Mouse (Mus musculus): ENCODE results near the gene Ncapd2. TPM values are rescaled to one million over a fixed set of nuclear protein-coding genes. Genes with fewer than 3 reads are reported as not detected.
"Not testable (repeated sequence)": the region's sequence is repeated elsewhere in the genome, so short reads cannot be mapped to it uniquely, and the experiment has no call there.

Ncapd2 gene
- total and polyA plus RNA-seq, 2 experiments from 2014 or later = 21.0 to 33.7 TPM

- no peaks in the 10 kb centered on the region for H3K9me3 ChIP-seq (ENCODE audit: low read length)
- peaks cover 29% of the 10 kb centered on the region for H3K36me3 ChIP-seq (ENCODE audit: insufficient read depth, low read length)
- peaks cover 11% of the 10 kb centered on the region; the same call in 1 of the 2 replicates for H3K4me1 ChIP-seq (ENCODE audit: insufficient read depth, low read length)
- peak overlapping the region; percentile 89 for H3K27ac ChIP-seq (ENCODE audit: low read depth, low read length)
- H3K9ac ChIP-seq (replicated peaks; ENCODE audit: low read length, poor library complexity, severe bottlenecking) = peak overlapping the region; percentile 81
- DNase-seq (ENCODE audit: low spot score) (peak; percentile 98), ATAC-seq (ENCODE audit: low FRiP score) (peak; percentile 92)
- no peak for TF ChIP-seq CTCF (IDR thresholded peaks at IDR 0.05)
- H3K27me3 ChIP-seq (ENCODE audit: insufficient read depth, low read length) = no peaks in the 10 kb centered on the region
- peak overlapping the region; percentile 59 for H3K4me3 ChIP-seq (ENCODE audit: low read depth, low read length)
- WGBS = under 1% methylated on average over 35 of the region's 36 CpGs
- H3K4me2 ChIP-seq (ENCODE audit: low read depth, low read length, poor library complexity, severe bottlenecking) = peak overlapping the region; percentile 79
Measured at GRCm38 (mm10) chr6:125165328-125165891, 26.1 kb downstream of the Ncapd2 start.

DNA sequence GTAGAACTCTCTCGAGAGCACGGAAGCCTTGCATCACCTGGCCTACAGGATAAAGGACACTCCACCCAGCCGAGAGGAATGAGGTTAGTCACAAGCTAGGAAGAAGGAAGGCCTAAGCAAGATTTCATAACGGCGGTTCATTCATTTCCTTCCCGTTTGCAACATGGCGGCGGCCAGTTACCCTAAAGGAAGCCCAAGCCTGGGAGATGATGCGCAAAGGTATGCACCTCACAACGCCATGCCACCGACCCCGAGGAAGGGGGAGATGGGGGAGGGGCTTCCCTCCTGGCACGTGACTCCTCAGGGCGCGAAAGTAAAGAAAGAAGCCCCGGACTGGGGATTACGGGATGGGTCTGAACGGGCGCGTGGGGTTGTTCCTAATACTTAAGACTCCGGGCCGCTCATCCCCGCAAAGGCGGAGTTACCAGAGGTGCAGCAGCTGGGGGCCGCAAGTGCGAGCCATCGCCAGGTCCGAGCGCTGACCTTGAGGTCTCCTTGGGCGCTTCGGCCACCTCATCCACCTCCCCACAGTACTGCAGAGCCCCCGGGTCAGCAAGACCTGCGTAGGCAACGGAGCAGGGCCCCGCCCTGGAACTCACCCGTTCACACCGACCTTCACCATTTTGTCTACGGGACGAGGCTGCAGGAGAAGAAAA, 26.7 kb downstream of the Ncapd2 start:
- H3K36me3 ChIP-seq (ENCODE audit: insufficient read depth, low read length) = peaks cover 29% of the 10 kb centered on the region
- peak; percentile 53 for ATAC-seq (ENCODE audit: low FRiP score)
- peaks cover 11% of the 10 kb centered on the region; the same call in 1 of the 2 replicates for H3K4me1 ChIP-seq (ENCODE audit: insufficient read depth, low read length)
- peak overlapping the region; percentile 79 for H3K4me2 ChIP-seq (ENCODE audit: low read depth, low read length, poor library complexity, severe bottlenecking)
- peak overlapping the region; percentile 89 for H3K27ac ChIP-seq (ENCODE audit: low read depth, low read length)
- no peaks in the 10 kb centered on the region for H3K9me3 ChIP-seq (ENCODE audit: low read length)
- DNase-seq (ENCODE audit: low spot score) = peak; percentile 73
- peak overlapping the region; percentile 81 for H3K9ac ChIP-seq (replicated peaks; ENCODE audit: low read length, poor library complexity, severe bottlenecking)
- no peaks in the 10 kb centered on the region for H3K27me3 ChIP-seq (ENCODE audit: insufficient read depth, low read length)
- under 1% methylated on average over 39 of the region's 39 CpGs for WGBS
- TF ChIP-seq CTCF (IDR thresholded peaks at IDR 0.05) = no peak; the same call in 1 of the 2 replicates
- H3K4me3 ChIP-seq (ENCODE audit: low read depth, low read length) = peak overlapping the region; percentile 59

DNA sequence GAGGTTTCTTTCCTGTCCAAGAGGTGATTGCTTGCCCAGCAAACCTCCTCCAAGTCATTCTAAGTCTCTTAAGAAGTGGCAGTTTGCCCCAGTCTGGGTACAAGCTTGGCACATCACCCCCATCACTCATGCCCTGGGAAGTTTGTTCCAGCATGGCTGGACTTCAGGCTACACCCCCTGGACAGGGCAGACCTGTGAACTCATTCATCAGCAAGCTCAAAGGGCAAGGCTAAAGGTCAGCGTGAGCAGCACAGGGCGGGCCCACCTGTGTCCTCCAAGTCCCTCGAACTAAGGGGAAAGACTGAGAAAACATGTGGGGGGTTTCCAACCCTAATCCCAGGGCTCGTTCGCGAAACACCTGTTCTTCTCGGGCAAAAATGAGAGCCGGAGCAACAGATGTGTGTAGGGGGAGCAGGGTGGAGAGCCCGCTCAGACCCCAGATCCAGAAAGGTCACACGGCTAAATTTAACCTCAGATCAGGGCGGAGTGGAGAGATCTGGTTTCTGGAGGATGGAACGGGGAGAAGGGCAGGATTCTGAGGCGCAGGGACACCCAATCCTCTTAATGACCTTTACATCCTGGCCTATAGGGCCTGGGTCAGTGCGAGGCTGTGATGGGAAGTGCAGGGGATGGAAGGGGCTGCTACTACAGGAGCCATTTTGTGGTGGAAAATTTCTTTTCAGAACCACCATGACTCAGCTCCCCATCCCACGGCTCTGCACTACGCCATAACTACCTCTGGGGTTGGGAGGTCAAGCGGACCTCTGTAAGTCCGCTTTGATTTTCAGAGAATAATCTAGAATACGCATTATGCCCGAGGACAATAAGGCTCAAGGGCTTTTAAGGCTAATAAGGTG, 27.5 kb downstream of the Ncapd2 start:
- H3K36me3 ChIP-seq (ENCODE audit: insufficient read depth, low read length) = peaks cover 26% of the 10 kb centered on the region
- 3% methylated on average over 20 of the region's 20 CpGs for WGBS
- DNase-seq (ENCODE audit: low spot score) (peak; percentile 47), ATAC-seq (ENCODE audit: low FRiP score) (peak; percentile 4; the same call in 1 of the 2 replicates)
- peak overlapping the region; percentile 79 for H3K4me2 ChIP-seq (ENCODE audit: low read depth, low read length, poor library complexity, severe bottlenecking)
- peak overlapping the region; percentile 81 for H3K9ac ChIP-seq (replicated peaks; ENCODE audit: low read length, poor library complexity, severe bottlenecking)
- H3K27me3 ChIP-seq (ENCODE audit: insufficient read depth, low read length) = no peaks in the 10 kb centered on the region
- peaks cover 11% of the 10 kb centered on the region; the same call in 1 of the 2 replicates for H3K4me1 ChIP-seq (ENCODE audit: insufficient read depth, low read length)
- H3K27ac ChIP-seq (ENCODE audit: low read depth, low read length) = peak overlapping the region; percentile 89
- peak overlapping the region; percentile 59 for H3K4me3 ChIP-seq (ENCODE audit: low read depth, low read length)
- no peak for TF ChIP-seq CTCF (IDR thresholded peaks at IDR 0.05)
- no peaks in the 10 kb centered on the region for H3K9me3 ChIP-seq (ENCODE audit: low read length)

DNA sequence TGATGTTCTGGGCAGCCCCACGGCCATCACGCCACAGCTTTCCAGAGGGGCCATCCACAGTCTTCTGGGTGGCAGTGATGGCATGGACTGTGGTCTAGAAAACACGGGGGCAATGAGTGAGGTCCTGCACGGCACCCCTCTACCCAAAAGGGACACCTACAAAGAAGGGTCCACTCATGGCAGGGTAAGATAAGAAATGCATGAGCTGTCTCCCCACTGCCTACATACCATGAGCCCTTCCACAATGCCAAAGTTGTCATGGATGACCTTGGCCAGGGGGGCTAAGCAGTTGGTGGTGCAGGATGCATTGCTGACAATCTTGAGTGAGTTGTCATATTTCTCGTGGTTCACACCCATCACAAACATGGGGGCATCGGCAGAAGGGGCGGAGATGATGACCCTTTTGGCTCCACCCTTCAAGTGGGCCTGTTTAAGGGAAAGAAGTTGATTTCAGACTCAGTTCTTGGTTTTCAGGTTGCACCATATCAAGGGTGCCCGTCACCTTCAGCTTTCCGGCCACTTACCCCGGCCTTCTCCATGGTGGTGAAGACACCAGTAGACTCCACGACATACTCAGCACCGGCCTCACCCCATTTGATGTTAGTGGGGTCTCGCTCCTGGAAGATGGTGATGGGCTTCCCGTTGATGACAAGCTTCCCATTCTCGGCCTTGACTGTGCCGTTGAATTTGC, 28.7 kb downstream of the Ncapd2 start:
- not testable (repeated sequence) for DNase-seq (ENCODE audit: low spot score); H3K27ac ChIP-seq (ENCODE audit: low read depth, low read length); H3K27me3 ChIP-seq (ENCODE audit: insufficient read depth, low read length); H3K4me3 ChIP-seq (ENCODE audit: low read depth, low read length); H3K4me2 ChIP-seq (ENCODE audit: low read depth, low read length, poor library complexity, severe bottlenecking); ATAC-seq (ENCODE audit: low FRiP score); H3K9me3 ChIP-seq (ENCODE audit: low read length); H3K9ac ChIP-seq (replicated peaks; ENCODE audit: low read length, poor library complexity, severe bottlenecking)
- 77% methylated on average over 10 of the region's 16 CpGs for WGBS
- Histone ChIP-seq H3K36me3 (ENCODE audit: insufficient read depth, low read length) (peaks cover 28% of the 10 kb centered on the region), H3K4me1 (ENCODE audit: insufficient read depth, low read length) (peaks cover 11% of the 10 kb centered on the region; the same call in 1 of the 2 replicates)

DNA sequence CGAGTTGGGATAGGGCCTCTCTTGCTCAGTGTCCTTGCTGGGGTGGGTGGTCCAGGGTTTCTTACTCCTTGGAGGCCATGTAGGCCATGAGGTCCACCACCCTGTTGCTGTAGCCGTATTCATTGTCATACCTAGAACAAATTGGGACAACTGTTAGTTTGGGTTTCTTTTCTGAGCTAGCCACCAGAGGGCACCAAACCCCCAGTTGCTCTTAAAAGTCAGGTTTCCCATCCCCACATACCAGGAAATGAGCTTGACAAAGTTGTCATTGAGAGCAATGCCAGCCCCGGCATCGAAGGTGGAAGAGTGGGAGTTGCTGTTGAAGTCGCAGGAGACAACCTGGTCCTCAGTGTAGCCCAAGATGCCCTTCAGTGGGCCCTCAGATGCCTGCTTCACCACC, 29.5 kb downstream of the Ncapd2 start:
- WGBS = 3% methylated on average over 3 of the region's 5 CpGs
- H3K27me3 ChIP-seq (ENCODE audit: insufficient read depth, low read length); ATAC-seq (ENCODE audit: low FRiP score); H3K9me3 ChIP-seq (ENCODE audit: low read length); H3K4me3 ChIP-seq (ENCODE audit: low read depth, low read length); H3K9ac ChIP-seq (replicated peaks; ENCODE audit: low read length, poor library complexity, severe bottlenecking); H3K27ac ChIP-seq (ENCODE audit: low read depth, low read length); H3K4me2 ChIP-seq (ENCODE audit: low read depth, low read length, poor library complexity, severe bottlenecking); H3K4me1 ChIP-seq (ENCODE audit: insufficient read depth, low read length): not testable (repeated sequence)
- H3K36me3 ChIP-seq (ENCODE audit: insufficient read depth, low read length) = peaks cover 31% of the 10 kb centered on the region
- peak; percentile 83 for DNase-seq (ENCODE audit: low spot score)
- peak; percentile 76 for TF ChIP-seq CTCF (IDR thresholded peaks at IDR 0.05)

Measured in midbrain, postnatal 0 days (tissue).